Mouse (Mus musculus): ENCODE data around the gene Alox12b.

GRCm38 (mm10) chr11:69147546-69147945, 9.2 kb upstream of the Alox12b start:
- TF ChIP-seq CTCF (conservative IDR thresholded peaks at IDR 0.05; ENCODE audit: insufficient read depth, insufficient read length, low read depth, low read length) (no peak), POLR2A (IDR thresholded peaks at IDR 0.05; ENCODE audit: low read depth, low read length) (no peak)
